Mouse (Mus musculus) spleen, postnatal 14 days (tissue): Measurements from ENCODE around the gene Rufy3.

Experiments used
- DNase-seq, 2 experiments: peaks; one replicate each; pipeline ENCODE4 v3.0.0; 2021 to 2022; ENCODE audit warnings: low spot score in 2 of 2

The Rufy3 gene

DNA sequence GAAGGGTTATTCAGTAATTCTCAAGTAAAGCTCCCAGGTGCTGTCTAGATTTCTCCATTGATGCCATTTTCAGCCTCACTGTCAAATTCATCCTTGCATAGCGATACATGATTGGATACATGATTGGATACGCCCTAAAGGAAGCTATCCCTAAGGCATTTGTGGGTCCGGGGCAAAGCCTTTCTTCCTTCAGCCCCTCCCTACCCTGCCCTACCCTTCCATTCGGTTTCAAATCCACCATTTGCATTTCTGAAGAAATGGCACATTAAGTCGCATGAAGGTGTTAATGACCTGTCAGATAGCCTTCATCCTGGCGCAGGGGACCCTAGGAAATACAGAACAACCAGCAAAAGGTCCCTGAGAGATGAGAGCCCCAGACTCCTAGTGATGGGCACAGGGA lies 120.5 kb downstream of the Rufy3 start:
- no peak for DNase-seq

DNA sequence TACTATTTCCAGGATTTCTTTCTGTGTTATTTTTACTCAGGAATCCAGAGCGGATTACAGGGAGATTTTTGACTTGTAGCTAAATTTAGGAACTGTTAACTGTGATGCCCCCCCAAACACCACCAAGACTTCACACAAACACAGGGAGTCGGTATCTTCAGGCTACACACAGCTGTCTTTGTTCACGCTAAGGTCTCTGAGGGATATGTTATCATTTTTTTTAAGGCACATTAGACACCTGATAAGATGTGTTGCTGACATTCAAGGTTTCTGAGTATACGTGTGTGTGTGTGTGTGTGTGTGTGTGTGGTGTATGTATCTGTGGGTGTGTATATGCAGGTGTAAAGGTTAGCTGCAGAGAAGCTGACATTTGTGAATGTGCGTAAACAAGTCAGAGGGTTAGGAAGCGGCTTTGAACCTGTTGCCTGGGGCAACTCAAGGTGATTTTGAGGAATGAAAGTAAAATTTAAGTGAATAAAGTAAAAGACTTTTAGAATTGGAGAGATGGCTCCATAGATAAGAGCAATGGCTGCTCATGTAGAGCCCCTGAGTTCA lies 121.0 kb downstream of the Rufy3 start:
- DNase-seq, result no peak

DNA sequence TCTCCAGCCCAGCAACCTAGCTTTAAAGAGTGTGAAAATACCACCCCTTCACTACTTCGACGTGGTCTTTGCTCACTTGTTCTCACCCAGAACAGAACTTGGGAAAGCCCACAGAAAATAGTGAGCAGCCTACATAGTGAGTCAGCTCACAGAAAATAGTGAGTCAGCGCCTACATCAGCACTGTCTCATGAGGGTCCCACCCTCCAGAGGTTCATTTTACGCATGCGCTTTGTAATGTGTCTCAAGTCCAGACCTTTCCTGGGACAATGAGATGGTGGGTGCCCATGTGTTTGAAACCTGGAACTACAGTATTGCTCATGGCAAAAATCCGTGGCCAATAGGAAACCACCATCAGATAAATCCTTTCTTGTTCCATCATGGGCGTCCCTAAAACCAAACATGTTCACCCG lies 123.2 kb downstream of the Rufy3 start:
- no peak for DNase-seq

DNA sequence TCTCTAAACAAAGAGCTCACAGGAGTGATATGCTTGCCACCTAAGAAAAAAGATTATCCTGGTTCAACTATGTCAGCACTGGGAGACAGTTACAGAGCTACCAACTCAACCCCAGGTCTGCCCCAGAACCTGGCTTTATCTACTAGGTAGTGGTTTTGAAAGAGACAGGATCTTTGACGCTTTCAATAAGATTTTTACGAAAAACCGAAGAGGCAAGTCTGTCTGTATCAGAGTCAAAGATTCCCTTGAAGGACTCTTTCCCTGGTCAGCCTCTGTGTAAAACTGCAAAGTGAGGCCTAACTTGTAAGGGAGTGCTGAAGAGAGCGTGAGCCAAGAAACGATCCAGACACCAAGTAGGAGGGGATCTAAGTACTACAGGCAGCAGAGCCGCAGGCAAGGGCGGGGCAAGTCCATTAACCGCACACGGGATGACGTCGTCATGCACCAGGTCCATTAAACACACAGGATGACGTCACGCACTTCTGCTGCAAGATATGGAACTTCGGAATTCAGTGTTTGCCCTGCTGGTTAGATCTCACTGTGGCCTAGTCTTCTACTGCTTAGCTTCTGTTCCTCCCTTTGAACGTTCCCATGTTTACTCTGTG lies 123.8 kb downstream of the Rufy3 start:
- DNase-seq, result no peak

DNA sequence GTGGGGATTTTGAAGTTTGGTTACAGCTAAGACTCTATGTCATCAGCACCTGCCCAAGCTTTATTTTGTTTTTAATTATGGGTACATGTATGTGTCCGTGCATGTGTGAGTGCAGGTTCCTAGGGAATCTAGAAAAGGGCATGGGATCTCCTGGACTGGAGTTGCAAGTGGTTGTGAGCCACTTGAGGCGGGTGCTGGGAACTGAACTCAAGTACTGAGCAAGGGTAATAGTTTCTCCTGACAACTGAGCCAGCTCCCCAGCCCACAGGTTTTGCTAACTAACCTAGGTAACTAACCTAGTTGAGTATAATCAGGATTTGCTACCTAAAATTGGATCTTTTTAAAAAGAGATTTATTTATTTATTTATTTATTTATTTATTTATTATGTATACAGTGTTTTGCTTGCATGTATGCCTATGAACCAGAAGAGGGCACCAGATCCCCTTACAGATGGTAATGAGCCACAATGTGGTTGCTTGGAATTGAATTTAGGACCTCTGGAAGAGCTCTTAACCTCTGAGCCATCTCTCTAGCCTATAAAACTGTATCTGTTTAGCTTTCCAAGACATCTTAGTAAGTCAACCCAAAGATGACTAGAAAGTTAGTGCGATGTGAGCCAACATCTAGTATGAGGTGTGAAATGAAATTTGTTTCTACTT lies 124.6 kb downstream of the Rufy3 start:
- no peak for DNase-seq

DNA sequence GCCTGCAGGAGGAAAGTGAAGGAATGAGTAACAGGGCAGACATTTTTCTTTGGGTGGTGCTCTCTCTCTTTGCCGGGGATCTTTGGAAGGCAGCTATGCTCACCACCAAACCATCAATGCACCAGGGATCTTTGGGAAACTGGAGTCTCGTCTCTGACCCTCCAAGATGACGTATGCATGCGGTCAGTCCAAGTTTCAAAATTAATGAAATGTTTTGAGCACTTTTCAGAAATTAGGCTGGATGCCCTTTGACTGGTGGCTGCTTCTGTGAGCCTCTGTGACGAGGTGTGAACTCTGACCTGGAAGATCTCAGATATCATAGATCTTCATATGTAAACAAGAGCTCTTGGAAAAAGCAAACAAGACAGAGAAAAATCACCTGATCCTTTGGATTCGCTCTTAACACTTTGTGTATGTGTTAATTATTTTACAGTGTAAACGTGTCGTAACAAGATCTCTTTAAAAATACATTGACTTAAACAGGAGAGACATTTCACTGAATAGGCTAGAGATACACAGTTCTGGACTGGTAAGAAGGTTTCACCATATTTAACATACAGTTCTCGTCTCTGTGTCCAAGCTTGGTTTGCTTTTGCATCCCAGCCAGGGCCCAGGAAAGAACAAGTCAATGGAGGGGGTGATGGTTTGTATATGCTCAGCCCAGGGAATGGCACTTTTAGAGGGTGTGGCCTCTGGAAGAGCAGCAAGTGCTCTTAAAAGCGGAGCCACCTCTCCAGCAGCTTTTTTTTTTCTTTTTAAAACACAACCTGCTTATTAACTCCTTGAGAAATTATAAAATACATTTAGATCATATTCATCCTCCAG lies 126.1 kb downstream of the Rufy3 start:
- no peak for DNase-seq

DNA sequence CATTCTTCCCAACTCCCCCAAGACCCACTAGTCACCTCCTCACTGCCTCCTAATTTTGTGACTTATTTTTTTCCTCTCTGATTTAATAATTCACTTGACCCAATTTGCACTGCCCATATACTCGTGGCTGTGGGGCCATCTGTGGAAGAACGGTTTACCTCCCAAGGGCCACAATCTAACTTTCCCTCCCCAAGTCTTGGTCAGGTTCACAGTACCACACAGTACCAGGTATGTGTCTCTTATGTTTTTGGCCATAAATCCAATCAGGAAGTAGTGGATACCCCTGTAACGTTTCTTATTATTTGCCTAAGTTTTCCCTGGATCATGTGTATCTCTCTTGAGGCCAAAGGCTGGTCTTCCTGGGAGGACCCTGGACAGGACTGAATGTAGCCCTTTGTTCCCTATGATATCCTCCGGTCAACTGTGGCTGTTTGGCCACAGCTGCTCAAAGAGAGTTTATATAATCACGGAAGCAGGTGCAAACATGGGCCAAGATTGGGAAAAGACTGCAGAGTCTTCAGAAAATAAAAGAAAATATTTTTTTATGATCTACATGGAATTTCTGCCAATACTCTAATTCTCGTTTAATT lies 126.8 kb downstream of the Rufy3 start:
- DNase-seq, result no peak

DNA sequence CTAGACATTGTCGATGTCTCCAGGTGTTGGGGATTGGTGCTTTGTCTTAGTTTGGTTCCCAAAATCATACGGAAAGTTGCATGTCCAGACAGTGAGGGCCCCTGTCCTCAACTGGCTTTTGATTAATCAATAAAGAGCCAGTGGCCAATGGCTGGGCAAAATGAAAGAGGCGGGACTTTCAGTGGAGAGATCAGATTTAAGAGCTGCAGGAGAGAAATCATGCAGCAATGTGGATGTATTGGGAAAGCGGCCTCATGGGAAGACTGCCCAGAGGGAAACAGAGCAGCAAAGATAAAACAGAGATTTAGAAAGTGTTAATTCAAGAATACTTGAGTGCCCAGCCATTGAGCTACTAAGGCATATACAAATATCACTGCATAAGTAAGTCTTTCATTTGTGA lies 127.7 kb downstream of the Rufy3 start:
- DNase-seq, result no peak

DNA sequence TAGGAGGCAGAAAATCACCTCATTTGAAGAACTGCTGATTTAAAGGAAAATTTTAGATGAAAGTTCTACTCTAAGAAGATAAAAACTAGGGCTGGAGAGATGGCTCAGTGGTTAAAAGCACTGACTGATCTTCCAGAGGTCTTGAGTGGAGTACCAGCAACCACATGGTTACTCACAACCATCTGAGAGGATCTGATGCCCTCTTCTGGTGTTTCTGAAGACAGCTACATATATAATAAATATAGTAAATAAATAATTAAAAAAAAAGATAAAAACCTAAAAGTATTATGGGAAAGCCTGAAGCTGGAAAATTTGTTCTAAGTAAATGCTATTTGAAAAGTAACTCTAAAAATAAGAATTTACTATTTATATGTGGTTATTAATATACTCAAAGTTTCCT lies 128.2 kb downstream of the Rufy3 start:
- no peak for DNase-seq

DNA sequence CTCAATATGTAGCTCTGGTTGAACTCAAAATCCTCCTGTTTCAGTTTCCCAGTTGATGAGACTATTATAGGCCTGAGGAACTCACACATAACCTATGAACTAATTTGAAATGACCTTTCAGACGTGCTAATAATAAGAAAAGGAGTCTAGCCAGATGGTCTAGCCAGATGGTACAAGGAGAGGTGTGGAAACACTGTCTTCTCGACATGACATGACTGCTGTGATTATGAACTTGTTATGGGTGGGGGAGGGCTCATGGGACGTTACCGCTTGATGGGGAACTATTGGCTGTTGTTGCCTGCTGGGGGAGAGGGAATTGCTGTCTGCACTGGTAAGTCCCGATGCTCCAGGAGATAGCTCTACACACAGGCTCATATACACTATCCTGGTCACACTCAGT lies 132.5 kb downstream of the Rufy3 start:
- DNase-seq, result no peak

DNA sequence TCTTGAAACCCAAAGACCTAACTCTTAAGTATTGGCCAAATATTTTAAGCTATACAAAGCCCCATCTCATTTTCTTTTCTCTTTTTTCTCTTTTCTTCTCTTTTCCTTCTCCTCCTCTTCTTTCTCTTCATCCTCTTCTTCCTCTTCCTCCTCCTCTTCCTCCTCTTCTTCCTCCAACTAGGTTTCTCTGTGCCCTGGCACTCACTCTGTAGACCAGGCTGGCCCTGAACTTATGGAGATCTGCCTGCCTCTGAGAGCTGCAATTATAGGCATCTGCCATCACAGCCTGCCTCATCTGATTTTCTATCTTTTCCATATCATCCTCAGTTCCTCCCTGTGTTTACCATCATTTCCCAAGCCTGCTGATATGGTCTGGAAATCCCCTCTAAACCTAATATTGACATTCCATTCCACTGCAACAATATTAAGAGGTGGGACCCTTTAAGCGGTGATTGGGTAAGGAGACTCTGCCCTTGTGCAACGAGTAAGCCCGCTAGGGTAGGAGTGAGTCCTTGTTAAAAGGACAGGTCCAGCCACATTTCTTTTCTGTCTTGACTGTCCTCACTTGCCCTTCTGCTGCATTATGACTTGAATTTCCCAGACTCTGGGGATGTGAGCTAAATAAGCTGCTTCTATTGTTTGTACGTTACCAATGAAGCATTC lies 134.5 kb downstream of the Rufy3 start:
- no peak for DNase-seq
